Mouse (Mus musculus) liver, embryonic 12.5 days (tissue): ENCODE results near the gene Ube2cbp. TPM values are rescaled to one million over a fixed set of nuclear protein-coding genes. Genes with fewer than 3 reads are reported as not detected.

Experiments
- ATAC-seq: fragments of 200-750 bp; cut with Nextera tagmentation; 2 replicates; pipeline ENCODE4 v1.8.0; 2017; ENCODE audit warnings: moderate number of reproducible peaks, mild to moderate bottlenecking, moderate library complexity
- H3K27ac ChIP-seq: fragments of 300-500 bp; sonication (generic); 2 replicates; pipeline ENCODE4 v1.5.1; 2016; ENCODE audit warnings: mild to moderate bottlenecking
- H3K27me3 ChIP-seq: fragments of 300-500 bp; sonication (generic); replicated peaks from 2 replicates; pipeline ENCODE4 v1.6.1; 2016; ENCODE audit warnings: mild to moderate bottlenecking, moderate library complexity
- H3K36me3 ChIP-seq: fragments of 300-500 bp; sonication (generic); 2 replicates; pipeline ENCODE4 v1.6.1; 2016; ENCODE audit warnings: mild to moderate bottlenecking, moderate library complexity
- H3K4me1 ChIP-seq: fragments of 300-500 bp; sonication (generic); 2 replicates; pipeline ENCODE4 v1.6.1; 2016
- H3K4me2 ChIP-seq: fragments of 300-500 bp; sonication (generic); 2 replicates; pipeline ENCODE4 v1.6.1; 2016; ENCODE audit warnings: mild to moderate bottlenecking, moderate library complexity
- H3K4me3 ChIP-seq: fragments of 300-500 bp; sonication (generic); 2 replicates; pipeline ENCODE4 v1.5.1; 2016; ENCODE audit warnings: mild to moderate bottlenecking, moderate library complexity
- H3K9ac ChIP-seq: fragments of 300-500 bp; sonication (generic); 2 replicates; pipeline ENCODE4 v1.6.1; 2016; ENCODE audit warnings: mild to moderate bottlenecking, moderate library complexity
- H3K9me3 ChIP-seq: fragments of 300-500 bp; sonication (generic); replicated peaks from 2 replicates; pipeline ENCODE4 v1.6.1; 2016; ENCODE audit warnings: mild to moderate bottlenecking, moderate library complexity
- WGBS: fragments of 180-500 bp; shearing (Covaris S2); methylation state at CpG from one replicate; pipeline ENCODE4 v1.1.7; 2016; ENCODE audit not compliant: insufficient replicate concordance; 5-methylcytosine and 5-hydroxymethylcytosine counted together
- polyA plus RNA-seq: library from polyadenylated mRNA; unstranded; fragments of >200 nt; fragmentation: Nextera tagmentation; extraction: Ambion mirVana; gene quantifications from 2 replicates; pipeline ENCODE4 v1.2.1, GENCODE M21; 2016

The Ube2cbp gene
- polyA plus RNA-seq, 1 experiment from 2014 or later: 4.1 TPM

DNA sequence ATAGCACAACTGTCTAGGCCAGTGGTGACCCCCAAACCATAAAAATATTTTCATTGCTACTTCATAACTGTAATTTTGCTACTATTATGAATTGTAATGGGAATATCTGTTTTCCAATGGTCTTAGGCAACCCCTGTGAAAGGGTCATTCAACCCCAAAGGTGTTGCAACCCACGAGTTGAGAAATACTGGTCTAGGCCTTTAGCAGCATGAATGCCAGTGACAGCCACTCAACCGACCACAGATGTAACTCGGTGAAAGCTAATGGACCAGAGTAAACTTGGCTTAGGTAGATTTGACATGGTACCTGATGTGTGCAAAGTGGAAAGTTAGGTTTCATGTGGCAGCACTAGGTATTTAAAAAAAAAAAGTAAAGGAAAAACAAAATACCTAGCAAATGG is 108.9 kb downstream of the Ube2cbp start:
- H3K27ac ChIP-seq: no peak overlapping the region
- H3K36me3 ChIP-seq: no peaks in the 10 kb centered on the region
- H3K4me3 ChIP-seq: no peak overlapping the region
- no peak overlapping the region for H3K9ac ChIP-seq
- WGBS: 61% methylated on average over 3 of the region's 3 CpGs
- no peaks in the 10 kb centered on the region for H3K9me3 ChIP-seq
- H3K4me1 ChIP-seq: no peaks in the 10 kb centered on the region
- no peaks in the 10 kb centered on the region for H3K27me3 ChIP-seq
- no peak for ATAC-seq
- no peak overlapping the region for H3K4me2 ChIP-seq

DNA sequence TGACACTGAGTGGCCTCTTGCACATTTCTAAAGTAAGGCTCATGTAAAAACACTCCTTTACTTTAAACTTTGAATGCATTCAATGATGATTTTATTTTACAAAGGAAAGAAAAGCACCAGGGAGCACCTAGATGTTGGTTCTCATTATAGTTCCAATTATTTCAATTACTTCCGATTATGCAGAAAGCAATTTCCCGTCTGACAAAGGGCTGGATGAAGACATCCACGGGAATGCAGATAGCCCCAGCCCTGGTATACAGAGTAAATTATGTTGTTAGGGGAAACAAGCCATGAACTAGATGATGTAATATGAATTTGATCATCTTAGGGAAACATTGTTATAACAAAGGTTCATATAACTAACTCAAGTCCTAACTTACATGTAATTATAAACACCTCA is 113.3 kb downstream of the Ube2cbp start:
- no peak overlapping the region for H3K27ac ChIP-seq
- no peak overlapping the region for H3K4me3 ChIP-seq
- no peak overlapping the region for H3K4me2 ChIP-seq
- no peak overlapping the region for H3K9ac ChIP-seq
- H3K4me1 ChIP-seq: no peaks in the 10 kb centered on the region
- WGBS: 63% methylated on average over 3 of the region's 3 CpGs
- H3K9me3 ChIP-seq: no peaks in the 10 kb centered on the region
- H3K36me3 ChIP-seq: no peaks in the 10 kb centered on the region
- no peak for ATAC-seq
- no peaks in the 10 kb centered on the region for H3K27me3 ChIP-seq

DNA sequence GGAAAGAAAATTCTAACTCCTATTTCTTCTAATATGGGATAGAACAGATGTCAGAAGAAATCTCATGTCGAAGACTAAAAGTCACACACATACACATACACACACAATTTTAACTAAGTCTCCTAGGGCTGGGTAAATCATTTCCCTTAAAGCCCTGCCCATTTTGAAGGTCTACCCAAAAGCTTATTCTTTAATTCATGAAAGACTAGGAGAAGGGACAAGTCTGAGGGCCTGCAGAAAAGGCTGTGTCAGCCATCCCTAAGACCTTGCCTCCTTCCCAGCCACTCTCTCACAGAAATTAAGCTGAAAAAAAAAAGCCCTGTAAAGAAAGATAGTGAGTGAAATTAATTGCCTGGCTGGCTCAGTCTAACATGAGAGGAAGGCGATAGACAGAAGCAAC is 128.0 kb downstream of the Ube2cbp start:
- no peaks in the 10 kb centered on the region for H3K36me3 ChIP-seq
- no peak overlapping the region for H3K27ac ChIP-seq
- H3K4me1 ChIP-seq: no peaks in the 10 kb centered on the region
- no peaks in the 10 kb centered on the region for H3K9me3 ChIP-seq
- H3K4me3 ChIP-seq: no peak overlapping the region
- no peak overlapping the region for H3K4me2 ChIP-seq
- WGBS: 79% methylated on average over 2 of the region's 2 CpGs
- H3K9ac ChIP-seq: no peak overlapping the region
- no peaks in the 10 kb centered on the region for H3K27me3 ChIP-seq
- ATAC-seq: no peak

- no peaks in the 10 kb centered on the region for H3K27me3 ChIP-seq
- H3K27ac ChIP-seq: no peak overlapping the region
- no peak overlapping the region for H3K4me3 ChIP-seq
- H3K9me3 ChIP-seq: no peaks in the 10 kb centered on the region
- H3K4me2 ChIP-seq: no peak overlapping the region
- no peak for ATAC-seq
- WGBS: 60% methylated on average over 3 of the region's 3 CpGs
- H3K36me3 ChIP-seq: no peaks in the 10 kb centered on the region
- H3K4me1 ChIP-seq: no peaks in the 10 kb centered on the region
- no peak overlapping the region for H3K9ac ChIP-seq
Measured at GRCm38 (mm10) chr9:86336361-86336760, 128.4 kb downstream of the Ube2cbp start.

DNA sequence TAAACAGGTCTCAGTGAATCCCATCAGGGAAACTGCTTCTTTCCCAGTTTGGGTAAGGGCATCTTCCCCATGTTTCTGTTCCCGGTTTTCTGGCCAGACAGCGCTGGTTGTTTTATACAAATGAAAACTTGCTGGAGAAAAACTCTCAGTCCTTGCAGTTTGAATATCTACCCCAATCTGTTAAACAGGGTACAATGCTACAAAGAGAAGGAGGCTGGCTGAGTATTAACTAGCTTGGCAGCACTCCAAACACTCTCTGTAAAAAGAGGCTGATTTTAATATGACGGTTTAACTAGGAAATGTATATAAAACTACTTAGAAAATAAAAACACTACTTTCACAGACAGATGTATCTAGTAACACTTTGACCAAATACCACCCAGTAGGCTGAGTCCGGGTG is 129.2 kb downstream of the Ube2cbp start:
- Histone ChIP-seq H3K4me1 (no peaks in the 10 kb centered on the region), H3K4me2 (no peak overlapping the region), H3K9me3 (no peaks in the 10 kb centered on the region), H3K27me3 (no peaks in the 10 kb centered on the region), H3K9ac (no peak overlapping the region), H3K27ac (no peak overlapping the region), H3K4me3 (no peak overlapping the region), H3K36me3 (no peaks in the 10 kb centered on the region)
- ATAC-seq: no peak
- WGBS: 76% methylated on average over 4 of the region's 4 CpGs

- Histone ChIP-seq H3K27ac (no peak overlapping the region), H3K9ac (no peak overlapping the region), H3K4me2 (no peak overlapping the region), H3K4me3 (no peak overlapping the region), H3K27me3 (no peaks in the 10 kb centered on the region), H3K4me1 (no peaks in the 10 kb centered on the region), H3K9me3 (no peaks in the 10 kb centered on the region), H3K36me3 (no peaks in the 10 kb centered on the region)
- no peak for ATAC-seq
- 78% methylated on average over 5 of the region's 5 CpGs for WGBS
Measured at GRCm38 (mm10) chr9:86334357-86334756, 130.4 kb downstream of the Ube2cbp start.

GRCm38 (mm10) chr9:86330591-86330990 is 134.2 kb downstream of the Ube2cbp start:
- no peak for ATAC-seq
- 75% methylated on average over 3 of the region's 3 CpGs for WGBS
- no peak overlapping the region for H3K27ac ChIP-seq
- no peak overlapping the region for H3K4me3 ChIP-seq
- no peak overlapping the region for H3K9ac ChIP-seq
- H3K4me2 ChIP-seq: no peak overlapping the region
- H3K27me3 ChIP-seq: no peaks in the 10 kb centered on the region
- H3K4me1 ChIP-seq: no peaks in the 10 kb centered on the region
- no peaks in the 10 kb centered on the region for H3K9me3 ChIP-seq
- no peaks in the 10 kb centered on the region for H3K36me3 ChIP-seq

- Histone ChIP-seq H3K4me3 (no peak overlapping the region), H3K36me3 (no peaks in the 10 kb centered on the region), H3K9me3 (no peaks in the 10 kb centered on the region), H3K27me3 (no peaks in the 10 kb centered on the region), H3K9ac (no peak overlapping the region), H3K4me1 (no peaks in the 10 kb centered on the region), H3K4me2 (no peak overlapping the region), H3K27ac (no peak overlapping the region)
- 71% methylated on average over 4 of the region's 4 CpGs for WGBS
- no peak for ATAC-seq
Measured at GRCm38 (mm10) chr9:86328270-86328669, 136.5 kb downstream of the Ube2cbp start.

DNA sequence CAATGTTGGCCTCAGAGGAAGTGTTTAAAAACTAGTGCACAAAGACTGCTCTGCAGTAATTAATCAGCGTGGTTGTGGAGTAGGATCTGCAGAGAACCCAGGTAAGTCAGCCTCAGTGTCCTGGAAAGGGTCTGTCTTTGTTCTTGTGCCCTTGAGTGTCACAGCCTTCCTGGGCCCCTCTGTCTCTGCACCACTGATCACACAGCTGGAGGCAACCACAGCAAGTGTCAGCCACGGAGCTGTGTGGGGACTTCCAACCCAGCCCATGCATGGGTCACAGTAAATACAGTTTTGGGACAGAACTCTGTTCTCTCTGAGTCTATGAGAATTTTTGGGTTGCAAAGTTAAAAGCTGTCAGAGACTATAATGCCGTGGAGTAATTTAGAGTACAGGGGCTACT is 137.4 kb downstream of the Ube2cbp start:
- H3K9me3 ChIP-seq: no peaks in the 10 kb centered on the region
- H3K27me3 ChIP-seq: no peaks in the 10 kb centered on the region
- ATAC-seq: no peak
- H3K4me2 ChIP-seq: no peak overlapping the region
- WGBS: 64% methylated on average over 3 of the region's 3 CpGs
- H3K4me1 ChIP-seq: no peaks in the 10 kb centered on the region
- no peak overlapping the region for H3K9ac ChIP-seq
- H3K36me3 ChIP-seq: no peaks in the 10 kb centered on the region
- H3K27ac ChIP-seq: no peak overlapping the region
- H3K4me3 ChIP-seq: no peak overlapping the region

DNA sequence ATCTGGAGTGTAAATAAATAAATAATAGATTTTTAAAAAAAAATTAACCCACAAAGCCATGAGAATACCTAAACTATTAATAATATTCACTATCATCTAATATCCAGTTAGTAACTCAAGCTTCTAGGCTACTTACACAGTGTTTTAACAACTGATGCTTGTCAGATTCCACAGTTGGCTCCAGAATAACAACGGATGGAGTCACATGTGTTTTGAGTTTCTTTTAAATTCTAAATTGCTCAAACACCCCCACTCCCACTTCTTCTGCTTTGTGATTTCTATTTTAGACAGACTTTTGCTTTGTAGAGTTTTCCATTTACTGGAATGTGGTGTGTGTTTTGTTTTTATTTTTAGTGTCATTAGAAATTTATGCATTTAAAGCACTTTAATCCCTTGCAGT is 140.0 kb downstream of the Ube2cbp start:
- H3K27me3 ChIP-seq: no peaks in the 10 kb centered on the region
- H3K4me1 ChIP-seq: no peaks in the 10 kb centered on the region
- H3K4me2 ChIP-seq: no peak overlapping the region
- H3K4me3 ChIP-seq: no peak overlapping the region
- H3K36me3 ChIP-seq: no peaks in the 10 kb centered on the region
- H3K9me3 ChIP-seq: no peaks in the 10 kb centered on the region
- ATAC-seq: no peak
- 69% methylated on average over 1 of the region's 1 CpGs for WGBS
- H3K9ac ChIP-seq: no peak overlapping the region
- no peak overlapping the region for H3K27ac ChIP-seq

DNA sequence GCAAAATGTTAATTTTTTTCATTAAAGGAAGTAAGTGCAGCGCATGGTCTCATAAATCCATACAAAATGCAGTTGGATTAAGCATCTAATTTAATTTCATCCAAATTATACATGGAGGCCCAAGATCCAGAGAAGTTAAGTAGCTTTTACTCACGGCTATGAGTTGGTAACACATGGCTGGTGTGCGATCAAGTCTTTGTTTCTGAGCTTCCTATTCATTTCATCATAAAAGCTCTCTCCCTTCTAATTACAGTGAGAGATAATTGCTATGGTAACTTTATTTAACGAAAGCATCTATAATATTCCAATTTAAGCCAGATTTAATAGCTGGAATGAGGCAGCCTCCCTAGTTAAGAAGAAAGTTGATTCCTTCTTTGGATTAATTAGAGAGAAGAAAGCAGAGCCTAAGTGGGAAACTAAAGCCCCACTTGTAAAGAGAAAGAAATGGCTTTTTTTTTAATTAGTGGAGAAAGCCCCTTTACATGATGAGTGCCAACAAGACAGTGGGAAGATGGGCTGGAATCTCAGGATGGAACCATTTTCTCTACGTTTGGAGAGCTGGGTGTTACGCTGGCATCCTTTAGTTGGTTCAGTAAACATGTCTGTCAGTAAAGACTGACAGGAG is 145.1 kb downstream of the Ube2cbp start:
- Histone ChIP-seq H3K27ac (no peak overlapping the region), H3K4me3 (no peak overlapping the region), H3K9ac (no peak overlapping the region), H3K27me3 (no peaks in the 10 kb centered on the region), H3K4me1 (no peaks in the 10 kb centered on the region), H3K36me3 (no peaks in the 10 kb centered on the region), H3K9me3 (no peaks in the 10 kb centered on the region), H3K4me2 (no peak overlapping the region)
- ATAC-seq: no peak
- WGBS: 75% methylated on average over 6 of the region's 6 CpGs

GRCm38 (mm10) chr9:86315700-86316099 is 149.1 kb downstream of the Ube2cbp start:
- Histone ChIP-seq H3K9ac (no peak overlapping the region), H3K27ac (no peak overlapping the region), H3K9me3 (no peaks in the 10 kb centered on the region), H3K4me3 (no peak overlapping the region), H3K27me3 (no peaks in the 10 kb centered on the region), H3K4me2 (no peak overlapping the region), H3K36me3 (no peaks in the 10 kb centered on the region), H3K4me1 (no peaks in the 10 kb centered on the region)
- 84% methylated on average over 2 of the region's 2 CpGs for WGBS
- ATAC-seq: no peak

DNA sequence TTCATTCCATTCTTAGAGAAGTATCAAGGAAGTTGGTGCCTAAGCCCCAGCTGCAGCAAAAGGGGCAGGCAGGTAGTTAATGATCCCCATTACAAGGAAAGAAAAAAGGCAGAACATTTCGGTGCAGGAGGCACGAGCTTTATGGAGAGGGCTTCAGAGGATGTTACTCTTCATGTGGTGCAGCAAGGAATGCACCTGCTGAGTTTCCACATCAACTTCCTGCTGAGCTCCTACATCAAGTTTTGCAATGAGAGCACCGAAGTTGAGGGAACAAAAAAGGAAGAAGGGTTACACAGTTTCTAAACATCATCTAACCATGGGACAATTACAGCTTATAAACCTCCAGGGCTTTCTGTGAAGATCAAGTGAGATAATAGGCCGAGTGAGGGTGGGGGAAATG is 156.1 kb downstream of the Ube2cbp start:
- H3K4me2 ChIP-seq: no peak overlapping the region
- no peaks in the 10 kb centered on the region for H3K9me3 ChIP-seq
- no peak overlapping the region for H3K4me3 ChIP-seq
- ATAC-seq: no peak
- no peak overlapping the region for H3K27ac ChIP-seq
- H3K4me1 ChIP-seq: no peaks in the 10 kb centered on the region
- no peaks in the 10 kb centered on the region for H3K36me3 ChIP-seq
- WGBS: 42% methylated on average over 4 of the region's 4 CpGs
- no peak overlapping the region for H3K9ac ChIP-seq
- H3K27me3 ChIP-seq: no peaks in the 10 kb centered on the region
